Mouse (Mus musculus): ENCODE measurements around the gene Dnpep. TPM values are rescaled to one million over a fixed set of nuclear protein-coding genes. Genes with fewer than 3 reads are reported as not detected.

Gene Dnpep
- polyA plus RNA-seq, 1 experiment from 2014 or later = 178 TPM

- WGBS = 87% methylated on average over 29 of the region's 29 CpGs
- ATAC-seq = no peak
- H3K4me3 ChIP-seq (ENCODE audit: low read depth, low read length) = peak overlapping the region; percentile 71
- H3K4me1 ChIP-seq (ENCODE audit: control insufficient read depth, insufficient read depth, low read length) = peaks cover 6% of the 10 kb centered on the region; the same call in 1 of the 2 replicates
- peak overlapping the region; percentile 77; the same call in 1 of the 2 replicates for H3K9ac ChIP-seq (ENCODE audit: low read length)
- no peaks in the 10 kb centered on the region for H3K27me3 ChIP-seq (replicated peaks; ENCODE audit: control insufficient read depth, insufficient read depth, low read length)
- no peaks in the 10 kb centered on the region for H3K9me3 ChIP-seq (replicated peaks; ENCODE audit: control insufficient read depth, low read length)
- peak overlapping the region; percentile 66 for H3K4me2 ChIP-seq (ENCODE audit: low read length)
- H3K36me3 ChIP-seq (ENCODE audit: control insufficient read depth, insufficient read depth, low read length) = peaks cover 45% of the 10 kb centered on the region
- DNase-seq (ENCODE audit: low spot score) = no peak
- no peak overlapping the region for H3K27ac ChIP-seq (ENCODE audit: low read depth, low read length)
Observed at GRCm38 (mm10) chr1:75315456-75316365, 2.1 kb downstream of the Dnpep start.

- Histone ChIP-seq H3K27me3 (replicated peaks; ENCODE audit: control insufficient read depth, insufficient read depth, low read length) (no peaks in the 10 kb centered on the region), H3K9ac (ENCODE audit: low read length) (no peak overlapping the region), H3K9me3 (replicated peaks; ENCODE audit: control insufficient read depth, low read length) (no peaks in the 10 kb centered on the region), H3K27ac (ENCODE audit: low read depth, low read length) (no peak overlapping the region), H3K4me2 (ENCODE audit: low read length) (no peak overlapping the region), H3K4me1 (ENCODE audit: control insufficient read depth, insufficient read depth, low read length) (peaks cover 6% of the 10 kb centered on the region; the same call in 1 of the 2 replicates), H3K36me3 (ENCODE audit: control insufficient read depth, insufficient read depth, low read length) (peaks cover 51% of the 10 kb centered on the region), H3K4me3 (ENCODE audit: low read depth, low read length) (no peak overlapping the region)
- DNase-seq (ENCODE audit: low spot score) (no peak), ATAC-seq (no peak)
- 86% methylated on average over 6 of the region's 6 CpGs for WGBS
Observed at GRCm38 (mm10) chr1:75315011-75315410, 2.8 kb downstream of the Dnpep start.

GRCm38 (mm10) chr1:75311694-75312093 is 6.1 kb downstream of the Dnpep start:
- Histone ChIP-seq H3K27ac (ENCODE audit: low read depth, low read length) (no peak overlapping the region), H3K9ac (ENCODE audit: low read length) (no peak overlapping the region), H3K36me3 (ENCODE audit: control insufficient read depth, insufficient read depth, low read length) (peaks cover 81% of the 10 kb centered on the region), H3K4me2 (ENCODE audit: low read length) (no peak overlapping the region), H3K4me3 (ENCODE audit: low read depth, low read length) (no peak overlapping the region), H3K9me3 (replicated peaks; ENCODE audit: control insufficient read depth, low read length) (no peaks in the 10 kb centered on the region), H3K4me1 (ENCODE audit: control insufficient read depth, insufficient read depth, low read length) (peaks cover 6% of the 10 kb centered on the region; the same call in 1 of the 2 replicates), H3K27me3 (replicated peaks; ENCODE audit: control insufficient read depth, insufficient read depth, low read length) (no peaks in the 10 kb centered on the region)
- DNase-seq (ENCODE audit: low spot score) = no peak
- WGBS = 92% methylated on average over 6 of the region's 6 CpGs
- ATAC-seq = no peak

GRCm38 (mm10) chr1:75304662-75305061 is 13.1 kb downstream of the Dnpep start:
- Histone ChIP-seq H3K4me2 (ENCODE audit: low read length) (no peak overlapping the region), H3K36me3 (ENCODE audit: control insufficient read depth, insufficient read depth, low read length) (peaks cover 31% of the 10 kb centered on the region), H3K9me3 (replicated peaks; ENCODE audit: control insufficient read depth, low read length) (no peaks in the 10 kb centered on the region), H3K27me3 (replicated peaks; ENCODE audit: control insufficient read depth, insufficient read depth, low read length) (no peaks in the 10 kb centered on the region), H3K9ac (ENCODE audit: low read length) (no peak overlapping the region), H3K27ac (ENCODE audit: low read depth, low read length) (no peak overlapping the region), H3K4me3 (ENCODE audit: low read depth, low read length) (no peak overlapping the region), H3K4me1 (ENCODE audit: control insufficient read depth, insufficient read depth, low read length) (no peaks in the 10 kb centered on the region)
- ATAC-seq = no peak
- WGBS = 76% methylated on average over 2 of the region's 2 CpGs
- DNase-seq (ENCODE audit: low spot score) = no peak

- H3K4me2 ChIP-seq (ENCODE audit: low read length) = no peak overlapping the region
- no peak overlapping the region for H3K4me3 ChIP-seq (ENCODE audit: low read depth, low read length)
- 72% methylated on average over 5 of the region's 5 CpGs for WGBS
- no peak overlapping the region for H3K27ac ChIP-seq (ENCODE audit: low read depth, low read length)
- H3K9ac ChIP-seq (ENCODE audit: low read length) = no peak overlapping the region
- no peaks in the 10 kb centered on the region for H3K27me3 ChIP-seq (replicated peaks; ENCODE audit: control insufficient read depth, insufficient read depth, low read length)
- H3K4me1 ChIP-seq (ENCODE audit: control insufficient read depth, insufficient read depth, low read length) = peaks cover 9% of the 10 kb centered on the region
- H3K36me3 ChIP-seq (ENCODE audit: control insufficient read depth, insufficient read depth, low read length) = no peaks in the 10 kb centered on the region
- DNase-seq (ENCODE audit: low spot score) = no peak
- ATAC-seq = no peak
- no peaks in the 10 kb centered on the region for H3K9me3 ChIP-seq (replicated peaks; ENCODE audit: control insufficient read depth, low read length)
Observed at GRCm38 (mm10) chr1:75294294-75294693, 23.5 kb downstream of the Dnpep start.

GRCm38 (mm10) chr1:75293331-75293701 is 24.5 kb downstream of the Dnpep start:
- no peak overlapping the region for H3K27ac ChIP-seq (ENCODE audit: low read depth, low read length)
- no peaks in the 10 kb centered on the region for H3K9me3 ChIP-seq (replicated peaks; ENCODE audit: control insufficient read depth, low read length)
- WGBS = 91% methylated on average over 5 of the region's 5 CpGs
- no peaks in the 10 kb centered on the region for H3K27me3 ChIP-seq (replicated peaks; ENCODE audit: control insufficient read depth, insufficient read depth, low read length)
- no peaks in the 10 kb centered on the region for H3K36me3 ChIP-seq (ENCODE audit: control insufficient read depth, insufficient read depth, low read length)
- H3K4me2 ChIP-seq (ENCODE audit: low read length) = no peak overlapping the region
- ATAC-seq (no peak), DNase-seq (ENCODE audit: low spot score) (no peak)
- H3K9ac ChIP-seq (ENCODE audit: low read length) = no peak overlapping the region
- H3K4me3 ChIP-seq (ENCODE audit: low read depth, low read length) = no peak overlapping the region
- peaks cover 17% of the 10 kb centered on the region for H3K4me1 ChIP-seq (ENCODE audit: control insufficient read depth, insufficient read depth, low read length)

- Histone ChIP-seq H3K27ac (ENCODE audit: low read depth, low read length) (no peak overlapping the region), H3K27me3 (replicated peaks; ENCODE audit: control insufficient read depth, insufficient read depth, low read length) (no peaks in the 10 kb centered on the region), H3K4me3 (ENCODE audit: low read depth, low read length) (no peak overlapping the region), H3K9me3 (replicated peaks; ENCODE audit: control insufficient read depth, low read length) (no peaks in the 10 kb centered on the region), H3K36me3 (ENCODE audit: control insufficient read depth, insufficient read depth, low read length) (no peaks in the 10 kb centered on the region), H3K4me1 (ENCODE audit: control insufficient read depth, insufficient read depth, low read length) (peaks cover 17% of the 10 kb centered on the region), H3K9ac (ENCODE audit: low read length) (no peak overlapping the region), H3K4me2 (ENCODE audit: low read length) (no peak overlapping the region)
- no peak for ATAC-seq
- WGBS = 63% methylated on average over 12 of the region's 12 CpGs
- DNase-seq (ENCODE audit: low spot score) = no peak
Observed at GRCm38 (mm10) chr1:75292476-75293330, 25.1 kb downstream of the Dnpep start.

- Histone ChIP-seq H3K36me3 (ENCODE audit: control insufficient read depth, insufficient read depth, low read length) (no peaks in the 10 kb centered on the region), H3K4me1 (ENCODE audit: control insufficient read depth, insufficient read depth, low read length) (peaks cover 17% of the 10 kb centered on the region), H3K9me3 (replicated peaks; ENCODE audit: control insufficient read depth, low read length) (no peaks in the 10 kb centered on the region), H3K27ac (ENCODE audit: low read depth, low read length) (no peak overlapping the region), H3K27me3 (replicated peaks; ENCODE audit: control insufficient read depth, insufficient read depth, low read length) (no peaks in the 10 kb centered on the region), H3K9ac (ENCODE audit: low read length) (no peak overlapping the region), H3K4me3 (ENCODE audit: low read depth, low read length) (no peak overlapping the region), H3K4me2 (ENCODE audit: low read length) (no peak overlapping the region)
- no peak for DNase-seq (ENCODE audit: low spot score)
- no peak for ATAC-seq
- 83% methylated on average over 8 of the region's 8 CpGs for WGBS
Observed at GRCm38 (mm10) chr1:75291321-75291720, 26.5 kb downstream of the Dnpep start.
